Mouse (Mus musculus): Measurements from ENCODE around the gene Olfr1512. TPM values are rescaled to one million over a fixed set of nuclear protein-coding genes. Genes with fewer than 3 reads are reported as not detected.

Olfr1512 gene
- polyA plus RNA-seq (2012; rRNA removed), result not detected in 2 replicates

DNA sequence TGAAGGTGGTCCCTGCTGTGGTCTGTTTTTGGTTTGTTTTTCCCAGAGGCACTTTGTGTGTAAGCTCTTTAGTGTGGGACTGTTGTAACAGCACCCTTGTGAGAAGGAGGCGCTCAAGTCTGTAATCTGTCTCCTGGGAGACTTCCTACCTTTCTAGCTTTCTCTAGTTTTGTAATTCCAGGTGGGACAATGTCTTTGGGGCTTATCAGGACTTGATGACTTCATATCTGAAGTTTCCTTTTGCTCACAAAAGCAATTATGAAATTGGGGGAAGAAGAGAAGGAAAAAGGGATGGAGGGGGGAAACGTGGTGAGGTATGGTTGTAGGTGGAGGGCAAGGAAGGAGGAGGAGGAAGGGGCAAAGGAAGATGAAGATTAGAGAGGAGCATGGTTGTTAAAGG is at the start of gene Olfr1512:
Gene Olfr1512, minus strand, starts transcription at position 101 of the 400 bp plus-strand sequence.

DNA sequence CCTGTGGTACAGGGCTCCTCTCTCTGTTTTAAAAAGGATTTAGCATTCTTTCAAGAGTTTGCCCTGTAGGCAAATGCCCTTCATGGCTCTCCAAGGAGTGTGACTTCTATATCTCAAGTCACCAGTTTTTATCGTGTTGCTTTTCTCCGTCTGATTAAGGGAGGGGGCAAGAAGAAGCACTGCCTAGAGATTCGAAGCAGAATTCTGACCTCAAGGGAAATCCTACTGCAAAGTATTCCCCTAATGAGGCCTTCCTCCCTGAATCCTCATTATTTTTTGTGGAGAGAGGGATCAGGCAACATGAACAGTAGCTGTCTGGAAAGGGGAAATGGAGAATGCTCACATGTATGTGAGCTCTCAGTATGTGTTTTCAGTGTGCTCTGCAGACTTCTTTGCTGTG is 35.3 kb upstream of the Olfr1512 start, which contains the start of gene Olfr1510:
Gene Olfr1510, minus strand, starts transcription at position 101 of the 400 bp plus-strand sequence.

GRCm38 (mm10) chr14:52397279-52397678 is 18.3 kb upstream of the Olfr1512 start, which contains the start of gene Olfr1511:
TSS of gene Olfr1511 (minus strand) at chr14:52397379.

DNA sequence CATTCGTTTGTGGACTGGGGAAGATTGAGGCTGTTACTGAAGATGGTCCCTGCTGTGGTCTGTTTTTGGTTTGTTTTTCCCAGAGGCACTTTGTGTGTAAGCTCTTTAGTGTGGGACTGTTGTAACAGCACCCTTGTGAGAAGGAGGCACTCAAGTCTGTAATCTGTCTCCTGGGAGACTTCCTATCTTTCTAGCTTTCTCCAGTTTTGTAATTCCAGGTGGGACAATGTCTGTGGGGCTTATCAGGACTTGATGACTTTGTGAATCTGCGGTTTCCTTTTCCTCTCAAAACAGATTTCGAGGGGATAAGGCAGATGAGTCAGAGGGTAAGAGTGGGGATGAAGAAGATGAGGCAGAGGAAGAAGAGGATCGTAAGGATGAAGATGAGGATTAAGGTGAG is 22.7 kb downstream of the Olfr1512 start, which contains the start of gene Olfr1513:
Gene Olfr1513, minus strand, starts transcription at position 101 of the 400 bp plus-strand sequence.

DNA sequence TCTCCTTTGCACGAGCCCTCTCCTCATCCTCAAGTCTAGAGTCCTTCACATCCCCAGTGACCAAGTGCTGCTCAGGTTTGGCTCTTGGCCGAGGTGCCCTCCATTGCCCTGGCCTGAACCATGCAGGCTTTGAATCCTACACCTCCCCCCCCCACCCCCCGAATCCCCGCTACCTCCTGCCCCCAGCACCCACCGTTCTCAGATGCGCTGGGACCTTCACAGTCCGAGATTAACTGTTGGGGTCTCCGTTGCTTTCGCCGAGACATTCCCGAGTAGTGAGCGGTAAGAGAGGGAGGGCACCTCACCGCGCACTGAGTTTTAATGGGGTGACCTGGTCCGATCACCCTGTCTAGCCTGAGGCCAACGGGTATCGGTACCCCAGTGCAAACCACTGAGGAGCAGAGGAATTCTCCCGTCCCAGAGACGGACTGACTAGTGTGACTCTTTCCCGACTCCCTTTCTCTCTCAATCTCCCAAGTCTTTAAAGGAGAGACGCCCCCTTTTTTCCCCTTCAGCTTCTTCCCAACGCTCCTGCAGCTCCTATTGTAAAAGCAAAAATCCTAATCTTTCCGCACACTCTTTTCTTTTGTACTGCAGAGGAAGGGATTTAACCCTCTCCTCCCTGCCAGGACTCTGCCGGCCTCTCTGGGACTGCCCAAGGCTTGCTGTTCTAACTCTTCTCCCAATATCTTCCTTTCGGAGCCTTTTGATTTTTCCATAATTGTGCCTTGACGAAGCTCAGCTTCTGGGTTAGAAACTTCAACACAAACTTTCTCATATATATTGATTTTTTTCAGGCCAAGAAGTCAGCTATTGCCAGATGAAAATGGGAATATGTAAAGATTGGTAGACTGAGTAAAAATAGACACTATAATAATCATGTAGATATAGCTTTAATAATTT is 50.8 kb downstream of the Olfr1512 start, which contains the start of gene Sall2:
Gene Sall2, minus strand, starts transcription at position 853 of the 903 bp plus-strand sequence.

Other genes with a start within 250 kb of the Olfr1512 start
- gene Supt16, start 181.8 kb downstream of the Olfr1512 start, polyA plus RNA-seq (2012; rRNA removed), result 2.0 and 3.1 TPM in 2 replicates
- gene Chd8, start 121.4 kb downstream of the Olfr1512 start, polyA plus RNA-seq (2012; rRNA removed), result 10.5 and 13.2 TPM in 2 replicates
- 12.2 and 13.6 TPM in 2 replicates for gene Tox4, start 100.0 kb downstream of the Olfr1512 start, polyA plus RNA-seq (2012; rRNA removed)
- 1.1 and 1.8 TPM in 2 replicates for gene Rab2b, start 99.6 kb downstream of the Olfr1512 start, polyA plus RNA-seq (2012; rRNA removed)
- 5.2 and 7.9 TPM in 2 replicates for gene Mettl3, start 74.0 kb downstream of the Olfr1512 start, polyA plus RNA-seq (2012; rRNA removed)
- gene Sall2, start 50.4 kb downstream of the Olfr1512 start, polyA plus RNA-seq (2012; rRNA removed), result 0.73 and 0.97 TPM in 2 replicates
- gene Olfr1513, start 22.8 kb downstream of the Olfr1512 start, polyA plus RNA-seq (2012; rRNA removed), result not detected in 2 replicates
- gene Olfr1511, start 18.2 kb upstream of the Olfr1512 start, polyA plus RNA-seq (2012; rRNA removed), result not detected in 2 replicates
- gene Olfr1510, start 35.2 kb upstream of the Olfr1512 start, polyA plus RNA-seq (2012; rRNA removed), result not detected in 2 replicates
- not detected in 2 replicates for gene Olfr1509, start 63.8 kb upstream of the Olfr1512 start, polyA plus RNA-seq (2012; rRNA removed)
- not detected in 2 replicates for gene Olfr1508, start 88.3 kb upstream of the Olfr1512 start, polyA plus RNA-seq (2012; rRNA removed)
- gene Olfr1507, start 116.6 kb upstream of the Olfr1512 start, polyA plus RNA-seq (2012; rRNA removed), result not detected in 2 replicates